24 mouse cellular contexts compared by ENCODE assay signal in the genomic region with DNA sequence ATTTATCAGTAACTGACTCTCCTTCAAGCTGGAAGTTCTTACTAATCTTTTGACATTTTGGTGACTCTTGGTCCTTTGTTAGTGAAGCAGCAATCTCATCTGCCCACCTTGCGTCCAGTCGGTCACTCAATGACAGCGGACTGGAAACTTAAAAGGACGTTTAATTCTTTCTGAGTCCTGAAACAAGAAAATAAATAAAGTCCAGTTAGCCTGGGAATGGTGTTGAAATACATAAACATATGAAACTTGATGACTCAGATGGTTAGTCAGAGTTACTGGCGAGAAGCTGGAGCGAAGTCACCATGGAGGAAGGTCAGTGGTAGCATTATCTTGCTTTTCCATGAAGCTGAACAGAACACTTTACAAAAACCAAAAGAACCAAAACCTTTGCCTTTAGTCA. TPM values are rescaled to one million over a fixed set of nuclear protein-coding genes. Genes with fewer than 3 reads are reported as not detected.
DNase-seq lines count a peak whose midpoint lies in the region; ATAC-seq and TF ChIP-seq lines count a peak whose summit lies in the region.
"Had no signal": no experiment of that assay in that cellular context is flagged by ENCODE, and none has a peak within 500 bp of the region (broad histone marks: within the 10 kb centered on the region; RNA-seq: fewer than 3 reads in every experiment).

No protein-coding gene starts in this region.

- no peaks in the 10 kb centered on the region for H3K27me3 ChIP-seq in heart, postnatal 0 days (ENCODE audit: control insufficient read depth, insufficient read depth, low read length)
- no peaks in the 10 kb centered on the region for H3K27me3 ChIP-seq in heart, embryonic 11.5 days (ENCODE audit: control insufficient read depth, insufficient read depth, low read length)
- no peaks in the 10 kb centered on the region for H3K27me3 ChIP-seq in neural tube, embryonic 15.5 days (replicated peaks)
- H3K27me3 ChIP-seq: embryonic facial prominence, embryonic 15.5 days; forebrain, embryonic 12.5 days; heart, embryonic 12.5 days; midbrain, embryonic 12.5 days; neural tube, embryonic 12.5 days had no signal

- no peak overlapping the region for H3K9ac ChIP-seq in heart, postnatal 0 days (replicated peaks; ENCODE audit: low read depth, low read length)
- H3K9ac ChIP-seq in heart, embryonic 11.5 days (ENCODE audit: low read depth, low read length), result no peak overlapping the region
- H3K9ac ChIP-seq in neural tube, embryonic 15.5 days (replicated peaks), result no peak overlapping the region
- H3K9ac ChIP-seq: embryonic facial prominence, embryonic 15.5 days; forebrain, embryonic 12.5 days; heart, embryonic 12.5 days; midbrain, embryonic 12.5 days; neural tube, embryonic 12.5 days had no signal

- peak; percentile 15 for DNase-seq in adrenal gland, adult 8-10 months
- DNase-seq in adrenal gland, postnatal 4 days (ENCODE audit: low spot score in 2 of 2), result no peak
- DNase-seq in heart, postnatal 0 days (ENCODE audit: low spot score), result peak; percentile 13
- peak; percentile 74 for DNase-seq in 416B (ENCODE audit: low read depth)
- DNase-seq in brain, adult 2 months (ENCODE audit: low read depth, low spot score), result peak; percentile 22
- DNase-seq in kidney, adult 11 months, result no peak
- DNase-seq: cerebellum, adult 2 months; cerebellum, postnatal 36 days; gastrocnemius, postnatal 10 days; kidney, adult 18-20 months; layer of hippocampus, postnatal 36 days; liver; spleen, adult 18-20 months; thymus, postnatal 25 days had no signal

- 71% methylated on average over 6 of the region's 6 CpGs for WGBS in heart, postnatal 0 days
- WGBS in heart, embryonic 11.5 days (ENCODE audit: insufficient replicate concordance), result 67% methylated on average over 6 of the region's 6 CpGs
- WGBS in neural tube, embryonic 15.5 days, result 91% methylated on average over 6 of the region's 6 CpGs

- no peak overlapping the region for H3K4me2 ChIP-seq in heart, postnatal 0 days (ENCODE audit: low read depth, low read length)
- no peak overlapping the region for H3K4me2 ChIP-seq in heart, embryonic 11.5 days
- H3K4me2 ChIP-seq in neural tube, embryonic 15.5 days, result no peak overlapping the region
- H3K4me2 ChIP-seq: embryonic facial prominence, embryonic 15.5 days; forebrain, embryonic 12.5 days; heart, embryonic 12.5 days; midbrain, embryonic 12.5 days; neural tube, embryonic 12.5 days had no signal

- no peaks in the 10 kb centered on the region for H3K9me3 ChIP-seq in heart, postnatal 0 days (replicated peaks; ENCODE audit: control insufficient read depth, low read length)
- H3K9me3 ChIP-seq in heart, embryonic 11.5 days (replicated peaks; ENCODE audit: control insufficient read depth, low read length), result no peaks in the 10 kb centered on the region
- H3K9me3 ChIP-seq in neural tube, embryonic 15.5 days (replicated peaks), result no peaks in the 10 kb centered on the region
- H3K9me3 ChIP-seq: embryonic facial prominence, embryonic 15.5 days; forebrain, embryonic 12.5 days; heart, embryonic 12.5 days; hindbrain, embryonic 10.5 days; midbrain, embryonic 12.5 days; neural tube, embryonic 12.5 days had no signal

- peaks cover 4% of the 10 kb centered on the region; the same call in 1 of the 2 replicates for H3K4me1 ChIP-seq in heart, postnatal 0 days (ENCODE audit: control insufficient read depth, insufficient read depth)
- no peaks in the 10 kb centered on the region; the same call in 1 of the 2 replicates for H3K4me1 ChIP-seq in heart, embryonic 11.5 days (ENCODE audit: control insufficient read depth, insufficient read depth, low read length)
- H3K4me1 ChIP-seq in neural tube, embryonic 15.5 days, result peaks cover 11% of the 10 kb centered on the region

- no peak overlapping the region for H3K4me3 ChIP-seq in heart, postnatal 0 days (ENCODE audit: low read depth, low read length)
- H3K4me3 ChIP-seq in heart, embryonic 11.5 days (ENCODE audit: low read depth, low read length), result no peak overlapping the region
- H3K4me3 ChIP-seq in neural tube, embryonic 15.5 days (replicated peaks), result no peak overlapping the region
- H3K4me3 ChIP-seq: embryonic facial prominence, embryonic 15.5 days; forebrain, embryonic 12.5 days; heart, embryonic 12.5 days; hindbrain, embryonic 10.5 days; midbrain, embryonic 12.5 days; neural tube, embryonic 12.5 days had no signal

- no peak overlapping the region for H3K27ac ChIP-seq in heart, postnatal 0 days (ENCODE audit: low read depth)
- no peak overlapping the region for H3K27ac ChIP-seq in heart, embryonic 11.5 days (ENCODE audit: low read depth, low read length)
- H3K27ac ChIP-seq in neural tube, embryonic 15.5 days (replicated peaks), result no peak overlapping the region
- H3K27ac ChIP-seq: embryonic facial prominence, embryonic 15.5 days; forebrain, embryonic 12.5 days; hindbrain, embryonic 10.5 days; kidney, postnatal 0 days; midbrain, embryonic 12.5 days; neural tube, embryonic 12.5 days had no signal

- TF ChIP-seq EP300 in heart, postnatal 0 days (IDR thresholded peaks at IDR 0.05; ENCODE audit: low read depth), result no peak

- TF ChIP-seq CTCF in heart, postnatal 0 days (IDR thresholded peaks at IDR 0.05; ENCODE audit: low read depth), result no peak

- ATAC-seq in heart, postnatal 0 days (ENCODE audit: insufficient read depth, low read depth), result no peak
- ATAC-seq in heart, embryonic 11.5 days (replicated peaks; ENCODE audit: insufficient number of reproducible peaks, low FRiP score, low TSS enrichment), result no peak
- no peak for ATAC-seq in neural tube, embryonic 15.5 days (ENCODE audit: low FRiP score)

- no peaks in the 10 kb centered on the region for H3K36me3 ChIP-seq in heart, postnatal 0 days (replicated peaks; ENCODE audit: control insufficient read depth, insufficient read depth, low read length)
- no peaks in the 10 kb centered on the region for H3K36me3 ChIP-seq in heart, embryonic 11.5 days (ENCODE audit: control insufficient read depth, insufficient read depth, low read length)
- H3K36me3 ChIP-seq in neural tube, embryonic 15.5 days, result no peaks in the 10 kb centered on the region
- H3K36me3 ChIP-seq: embryonic facial prominence, embryonic 15.5 days; forebrain, embryonic 12.5 days; heart, embryonic 12.5 days; hindbrain, embryonic 10.5 days; midbrain, embryonic 12.5 days; neural tube, embryonic 12.5 days had no signal

RNA-seq across cellular contexts. Expression of a gene that starts 58.7 kb away (rescaled TPM):
- 1 to 10 TPM in 3 of 4 experiments, under 1 TPM in 1; 0.87 to 2.0 (median 1.5) TPM for total RNA-seq in adrenal gland, adult 8-10 months (2022)
- total RNA-seq in adrenal gland, postnatal 4 days (2021), result 1 to 10 TPM; 1.2 to 2.3 TPM
- 1.1 TPM in 1 of 2 replicates, not detected in the other for total RNA-seq in heart, postnatal 0 days (2014; rRNA removed; ENCODE audit: low replicate concordance)
- 3.8 and 4.8 TPM in 2 replicates for polyA plus RNA-seq in heart, postnatal 0 days (2015; fragmentation: Nextera tagmentation; extraction: Ambion mirVana)
- 1.6 and 2.8 TPM in 2 replicates for polyA plus RNA-seq in heart, embryonic 11.5 days (2014; fragmentation: Nextera tagmentation; extraction: Ambion mirVana)
- polyA plus RNA-seq in neural tube, embryonic 15.5 days (2015; fragmentation: Nextera tagmentation; extraction: Ambion mirVana), result 2.6 and 3.6 TPM in 2 replicates
- polyA plus RNA-seq: liver, embryonic 16.5 days had no signal

RNA-seq across cellular contexts. Expression of a gene that starts 59.0 kb away (rescaled TPM):
- 10 to 100 TPM in 1 of 4 experiments, 1 to 10 TPM in 3; 8.0 to 11.9 (median 8.7) TPM for total RNA-seq in adrenal gland, adult 8-10 months (2022)
- 1 to 10 TPM; 6.5 to 7.3 TPM for total RNA-seq in adrenal gland, postnatal 4 days (2021)
- total RNA-seq in heart, postnatal 0 days (2014; rRNA removed; ENCODE audit: low replicate concordance), result 2.7 and 5.8 TPM in 2 replicates
- polyA plus RNA-seq in heart, postnatal 0 days (2015; fragmentation: Nextera tagmentation; extraction: Ambion mirVana), result 5.7 and 6.1 TPM in 2 replicates
- polyA plus RNA-seq in heart, embryonic 11.5 days (2014; fragmentation: Nextera tagmentation; extraction: Ambion mirVana), result 6.9 and 7.3 TPM in 2 replicates
- polyA plus RNA-seq in neural tube, embryonic 15.5 days (2015; fragmentation: Nextera tagmentation; extraction: Ambion mirVana), result 17.4 and 20.2 TPM in 2 replicates

Comparison
In these comparisons a context has a peak if more than half of its experiments do, and no peak if none do; other contexts are left out.
1. DNase-seq: peak in adrenal gland, adult 8-10 months (single experiment), heart, postnatal 0 days (single experiment), 416B (single experiment) and brain, adult 2 months (single experiment); none in adrenal gland, postnatal 4 days (0 of 2) and kidney, adult 11 months (single experiment).